Mouse (Mus musculus) cerebellum, adult 9-11 months (tissue): ENCODE measurements around the gene Irak3.

Experiments used
- DNase-seq: peaks from one replicate; pipeline ENCODE4 v3.0.0; 2022

Irak3 gene

GRCm38 (mm10) chr10:120202467-120203250 is 729 bp upstream of the Irak3 start:
- no peak for DNase-seq

GRCm38 (mm10) chr10:120201131-120201921 is 604 bp downstream of the Irak3 start, which contains the start of gene Tmbim4:
TSS of gene Tmbim4 (plus strand) at chr10:120201590.
- no peak for DNase-seq

DNA sequence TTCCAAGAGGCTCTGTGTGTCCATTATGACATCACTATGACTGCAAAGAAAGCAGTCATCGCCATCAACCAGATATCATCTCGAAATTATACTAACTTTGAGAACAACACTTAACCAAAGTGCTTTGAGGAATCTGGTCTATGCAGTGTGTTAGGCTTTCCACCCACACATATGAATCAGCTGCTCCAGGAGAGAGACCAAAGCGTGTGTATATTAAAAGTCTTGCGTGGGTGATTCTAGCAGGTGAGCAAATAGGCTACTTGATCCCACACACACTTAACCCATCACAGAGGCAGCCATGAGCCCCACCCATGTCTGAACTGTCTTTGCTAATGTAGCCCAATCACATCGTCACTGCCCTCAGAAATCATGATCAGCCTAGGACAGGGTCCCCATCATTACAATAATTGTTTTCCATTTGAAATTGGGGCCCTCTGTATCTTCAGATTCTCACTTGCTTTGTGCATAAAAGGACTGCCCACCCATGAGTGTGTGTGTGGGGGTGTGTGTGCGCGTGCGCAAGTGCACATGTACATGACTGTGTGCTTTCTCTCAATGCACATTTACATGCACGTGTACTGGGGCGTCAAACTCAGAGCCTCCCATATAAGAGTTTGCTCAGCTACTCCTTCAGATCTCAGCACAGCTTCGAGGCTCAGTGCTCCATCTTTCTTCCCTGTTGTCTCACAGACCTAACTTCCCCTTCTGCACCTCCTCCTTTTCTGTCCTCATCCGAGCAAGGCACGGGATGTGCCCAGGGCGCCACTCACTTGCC is 4.7 kb downstream of the Irak3 start:
- DNase-seq = no peak

DNA sequence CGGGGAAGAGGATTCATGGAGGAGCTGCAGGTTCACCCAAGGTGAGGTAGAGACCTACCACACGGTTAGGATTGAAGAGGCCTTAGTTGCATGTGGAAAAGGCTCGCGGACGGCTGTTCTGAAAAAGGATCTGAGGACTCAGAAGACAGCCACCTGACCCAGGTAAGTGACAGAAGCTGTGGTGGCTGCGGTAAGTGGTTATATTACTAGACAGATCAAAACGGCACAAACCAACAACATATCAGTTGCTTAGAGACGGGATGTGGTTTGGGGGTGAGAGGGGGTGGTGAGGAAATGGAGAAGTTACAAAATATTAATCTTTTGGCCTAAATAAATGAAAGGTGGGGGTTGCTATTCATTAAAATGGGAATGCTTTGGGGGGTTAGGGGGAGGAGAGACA is 8.7 kb downstream of the Irak3 start:
- no peak for DNase-seq

DNA sequence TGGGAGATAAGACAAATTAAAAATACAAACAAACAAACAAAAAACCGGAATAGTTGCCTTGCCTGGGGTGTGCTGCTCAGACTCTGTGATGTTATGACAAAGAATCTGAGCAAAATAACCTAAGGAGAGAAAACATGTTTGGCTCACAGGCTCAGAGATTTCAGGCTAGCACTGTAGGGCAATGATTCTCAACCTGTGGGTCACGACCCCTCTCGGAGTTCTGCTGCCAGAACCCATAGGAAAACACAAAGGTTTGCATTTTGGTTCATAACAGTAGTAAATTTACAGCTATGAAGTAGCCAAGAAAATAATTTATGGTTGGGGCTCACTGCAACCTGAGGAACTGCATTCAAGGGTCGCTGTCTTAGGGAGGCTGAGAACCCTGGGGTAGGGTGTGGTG is 9.7 kb downstream of the Irak3 start:
- no peak for DNase-seq

GRCm38 (mm10) chr10:120191165-120191564 is 10.8 kb downstream of the Irak3 start:
- DNase-seq = no peak

GRCm38 (mm10) chr10:120189782-120190181 is 12.1 kb downstream of the Irak3 start:
- no peak for DNase-seq

- no peak for DNase-seq
These were observed 12.7 kb downstream of the Irak3 start for GRCm38 (mm10) chr10:120189276-120189675.

DNA sequence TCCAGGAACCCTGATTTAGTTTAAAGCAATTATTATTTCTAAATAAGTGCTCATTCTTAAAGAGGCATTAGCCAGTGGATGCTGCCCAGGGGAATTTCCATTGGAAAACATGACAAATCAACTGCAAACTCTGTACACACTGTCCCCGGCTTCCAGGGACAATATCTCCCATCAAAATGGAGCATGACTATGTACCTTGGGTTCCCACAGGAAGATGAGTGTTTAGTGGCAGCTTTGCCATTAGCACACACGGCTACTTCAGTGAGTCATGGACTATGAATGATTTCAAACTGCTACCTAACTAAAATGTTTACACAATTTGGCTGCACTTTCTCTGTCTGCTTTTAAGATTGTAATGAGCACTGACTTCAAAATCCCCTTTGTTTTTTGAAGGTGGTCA is 13.4 kb downstream of the Irak3 start:
- DNase-seq = no peak

- DNase-seq = no peak
These were observed 18.6 kb downstream of the Irak3 start for GRCm38 (mm10) chr10:120183342-120183741.

- DNase-seq = no peak
These were observed 19.0 kb downstream of the Irak3 start for GRCm38 (mm10) chr10:120182887-120183286.

GRCm38 (mm10) chr10:120174192-120174705 is 27.7 kb downstream of the Irak3 start:
- no peak for DNase-seq

GRCm38 (mm10) chr10:120171340-120171739 is 30.6 kb downstream of the Irak3 start:
- no peak for DNase-seq

DNA sequence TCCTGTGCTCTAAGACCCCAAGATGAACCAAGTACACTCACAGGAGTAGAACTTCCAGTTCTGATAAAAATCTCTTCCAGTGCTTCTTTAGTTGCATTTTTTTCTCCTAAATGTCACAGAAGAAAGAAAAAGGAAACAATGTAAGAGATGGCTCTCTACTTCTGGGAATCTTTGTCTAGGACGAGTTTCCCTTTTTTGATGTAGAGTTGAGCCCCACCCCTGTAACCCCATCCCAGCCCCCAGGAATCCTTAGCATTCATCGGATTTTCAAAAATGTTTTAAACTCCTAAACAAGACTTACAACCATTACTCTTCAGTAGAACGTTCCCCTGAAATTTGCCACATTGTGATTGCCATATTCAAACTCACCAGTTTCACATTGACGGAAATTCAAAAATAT is 31.7 kb downstream of the Irak3 start:
- no peak for DNase-seq

DNA sequence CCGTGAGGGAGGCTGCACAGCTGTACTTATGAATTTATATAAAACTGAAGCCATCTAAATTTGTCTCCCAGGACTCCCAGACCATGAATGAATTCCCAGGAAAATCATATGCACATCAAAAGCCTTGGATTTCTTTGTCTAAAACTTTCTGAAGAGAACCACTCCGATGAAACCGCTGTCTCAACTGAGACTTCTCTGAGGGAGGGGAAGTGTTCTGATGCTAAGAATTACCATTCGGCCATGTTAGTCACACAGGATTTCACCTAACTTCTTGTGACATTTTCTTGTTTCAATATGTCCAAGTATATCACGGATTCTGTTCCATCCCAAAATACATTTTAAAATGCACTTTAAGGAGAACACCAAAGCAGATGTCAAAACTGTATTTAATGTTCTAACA is 32.1 kb downstream of the Irak3 start:
- no peak for DNase-seq

DNA sequence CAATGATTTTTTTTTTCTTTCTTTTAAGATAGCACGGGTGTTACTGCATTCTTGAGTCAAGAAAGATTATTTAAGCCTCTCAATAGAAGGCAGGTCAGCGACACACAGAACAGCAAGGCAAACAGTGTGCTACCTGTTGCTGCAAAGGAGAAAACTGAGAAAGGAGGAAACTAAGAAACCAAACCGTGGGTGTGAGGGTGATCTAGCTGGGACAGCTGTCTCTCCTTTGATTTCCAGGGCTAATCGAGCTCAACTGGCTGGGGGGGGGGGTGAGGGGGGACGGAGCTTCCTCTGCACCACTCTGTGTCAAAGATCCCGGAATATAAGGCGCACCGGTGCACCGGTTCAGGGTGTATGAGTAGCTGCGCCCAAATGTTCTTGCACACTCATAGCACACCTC is 32.9 kb downstream of the Irak3 start:
- DNase-seq = no peak

DNA sequence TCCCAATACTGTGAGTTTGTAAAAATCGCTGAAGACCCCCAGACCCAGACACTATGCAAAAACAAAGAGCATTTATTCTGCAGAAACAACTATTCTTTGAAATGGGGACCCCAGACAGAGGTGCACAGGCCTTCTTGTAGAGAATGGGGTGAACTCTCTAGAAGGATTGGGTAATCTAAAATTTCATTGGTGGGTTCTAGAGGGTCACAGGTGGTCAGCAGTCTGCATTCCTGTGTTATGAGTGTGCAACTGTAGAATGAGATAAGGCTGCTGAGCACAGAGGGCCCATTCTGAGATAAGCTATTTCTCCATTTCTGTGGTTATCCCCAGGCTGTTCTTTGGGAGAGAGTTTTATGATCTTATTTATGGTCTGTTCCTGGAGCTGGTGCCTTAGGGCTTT is 33.9 kb downstream of the Irak3 start:
- DNase-seq = no peak

- DNase-seq = no peak
These were observed 36.0 kb downstream of the Irak3 start for GRCm38 (mm10) chr10:120165793-120166503.

GRCm38 (mm10) chr10:120164931-120165792 is 36.8 kb downstream of the Irak3 start:
- no peak for DNase-seq

- DNase-seq = no peak
These were observed 38.4 kb downstream of the Irak3 start for GRCm38 (mm10) chr10:120163490-120163889.

- DNase-seq = no peak
These were observed 39.1 kb downstream of the Irak3 start for GRCm38 (mm10) chr10:120162840-120163239.

DNA sequence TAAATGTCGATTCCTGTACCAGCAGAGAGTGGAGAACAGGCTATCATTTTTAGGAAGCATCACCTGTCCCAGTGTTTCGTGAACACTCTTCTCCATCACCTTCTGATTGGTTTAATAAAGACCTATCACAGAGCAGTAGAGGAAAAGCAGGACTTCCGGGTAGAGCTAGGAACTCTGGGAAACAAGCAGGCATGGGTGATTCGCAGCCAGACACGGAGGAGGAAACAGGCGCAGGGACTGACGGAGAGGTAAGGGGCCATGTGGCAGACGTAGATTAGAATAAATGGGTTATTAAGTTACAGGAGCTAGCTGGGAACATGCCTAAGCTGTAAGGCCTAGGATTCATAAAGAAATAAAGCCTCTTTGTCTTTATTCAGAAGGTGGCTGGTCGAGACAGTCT is 41.4 kb downstream of the Irak3 start:
- no peak for DNase-seq
